Mouse (Mus musculus): ENCODE data around the gene Speer4f2. TPM values are rescaled to one million over a fixed set of nuclear protein-coding genes. Genes with fewer than 3 reads are reported as not detected.
A peak's percentile ranks its signal among the peaks of the same experiment; 100 is the strongest.

Speer4f2 gene
- polyA plus RNA-seq, 1 experiment from 2014 or later, result not detected

DNA sequence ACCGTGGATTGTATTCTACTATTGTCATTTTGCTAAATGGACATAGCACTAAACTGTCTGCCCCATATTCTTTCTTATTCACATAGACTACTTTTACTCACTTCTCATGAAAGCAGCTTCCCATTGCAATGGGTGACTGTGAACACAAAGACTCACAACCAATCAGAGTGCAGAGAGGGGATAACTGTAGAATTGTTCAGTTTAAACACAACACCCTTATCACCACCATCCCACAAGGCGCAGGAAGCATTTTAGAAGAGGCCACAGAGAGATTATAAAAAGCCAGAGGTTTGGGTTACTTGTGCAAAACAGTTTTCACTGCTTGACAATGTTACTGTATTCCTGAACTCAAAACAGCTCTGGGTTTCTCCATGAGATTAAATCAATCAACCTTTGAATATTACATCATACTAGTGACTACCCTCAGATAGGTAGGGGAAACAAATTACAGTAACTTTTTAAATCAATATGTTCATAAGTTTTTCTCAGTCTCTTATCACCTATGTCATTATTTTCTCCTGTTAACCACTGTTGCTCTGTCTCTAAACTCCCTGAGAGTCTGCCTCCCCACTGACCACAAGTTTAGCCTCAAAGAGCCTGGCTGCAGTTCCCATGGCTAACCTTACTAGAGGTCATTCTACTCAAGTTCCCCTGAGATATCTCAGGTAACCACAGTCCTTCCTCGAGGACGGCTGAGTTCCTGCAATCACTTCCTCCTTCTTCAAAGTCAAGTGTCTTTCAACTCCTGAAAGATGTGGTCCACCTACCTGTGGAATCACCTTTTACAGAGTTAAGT is 29.5 kb downstream of the Speer4f2 start:
- Histone ChIP-seq H3K4me3 (ENCODE audit: low read length) (no peak overlapping the region), H3K27ac (ENCODE audit: low read depth, low read length) (no peak overlapping the region)

DNA sequence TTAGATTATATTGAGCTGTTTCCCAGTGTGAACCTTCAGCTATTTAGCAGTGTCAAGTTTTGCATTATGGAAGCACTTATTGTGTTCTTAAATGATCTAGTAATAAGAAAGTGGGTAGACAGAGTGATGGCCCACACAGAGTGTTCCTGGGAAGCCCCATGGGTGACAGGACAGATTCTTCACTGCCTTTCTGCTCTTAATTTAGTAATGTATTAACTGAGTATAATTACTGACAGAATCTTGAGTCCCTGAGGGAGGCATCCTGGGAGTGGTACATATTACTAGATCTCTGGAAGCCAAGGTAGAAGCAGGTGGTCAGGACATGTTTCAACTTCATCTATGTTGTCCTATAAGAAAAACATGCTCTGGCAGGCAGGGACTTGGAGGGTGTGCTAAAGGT is 30.6 kb downstream of the Speer4f2 start:
- no peak overlapping the region for H3K9ac ChIP-seq (ENCODE audit: low read depth, low read length)
- ATAC-seq (ENCODE audit: low FRiP score, low TSS enrichment), result peak; percentile 60; the same call in 1 of the 2 replicates
- H3K27ac ChIP-seq (ENCODE audit: low read depth, low read length), result no peak overlapping the region
- no peaks in the 10 kb centered on the region for H3K9me3 ChIP-seq (ENCODE audit: control insufficient read depth, low read length)
- no peak overlapping the region for H3K4me2 ChIP-seq (replicated peaks; ENCODE audit: low read depth, low read length)
- H3K27me3 ChIP-seq (ENCODE audit: control insufficient read depth, insufficient read depth, low read length), result no peaks in the 10 kb centered on the region
- no peak overlapping the region for H3K4me3 ChIP-seq (ENCODE audit: low read length)
- no peaks in the 10 kb centered on the region for H3K36me3 ChIP-seq (ENCODE audit: control insufficient read depth, insufficient read depth, low read length)
- H3K4me1 ChIP-seq (ENCODE audit: control insufficient read depth, insufficient read depth, low read length), result no peaks in the 10 kb centered on the region

More for the DNA sequence above, 29.5 kb downstream of the Speer4f2 start:
- Histone ChIP-seq H3K9ac (ENCODE audit: low read depth, low read length) (no peak overlapping the region), H3K4me1 (ENCODE audit: control insufficient read depth, insufficient read depth, low read length) (no peaks in the 10 kb centered on the region), H3K4me2 (replicated peaks; ENCODE audit: low read depth, low read length) (no peak overlapping the region), H3K27me3 (ENCODE audit: control insufficient read depth, insufficient read depth, low read length) (no peaks in the 10 kb centered on the region), H3K9me3 (ENCODE audit: control insufficient read depth, low read length) (no peaks in the 10 kb centered on the region), H3K36me3 (ENCODE audit: control insufficient read depth, insufficient read depth, low read length) (no peaks in the 10 kb centered on the region)
- 63% methylated on average over 4 of the region's 4 CpGs for WGBS
- ATAC-seq (ENCODE audit: low FRiP score, low TSS enrichment), result no peak

DNA sequence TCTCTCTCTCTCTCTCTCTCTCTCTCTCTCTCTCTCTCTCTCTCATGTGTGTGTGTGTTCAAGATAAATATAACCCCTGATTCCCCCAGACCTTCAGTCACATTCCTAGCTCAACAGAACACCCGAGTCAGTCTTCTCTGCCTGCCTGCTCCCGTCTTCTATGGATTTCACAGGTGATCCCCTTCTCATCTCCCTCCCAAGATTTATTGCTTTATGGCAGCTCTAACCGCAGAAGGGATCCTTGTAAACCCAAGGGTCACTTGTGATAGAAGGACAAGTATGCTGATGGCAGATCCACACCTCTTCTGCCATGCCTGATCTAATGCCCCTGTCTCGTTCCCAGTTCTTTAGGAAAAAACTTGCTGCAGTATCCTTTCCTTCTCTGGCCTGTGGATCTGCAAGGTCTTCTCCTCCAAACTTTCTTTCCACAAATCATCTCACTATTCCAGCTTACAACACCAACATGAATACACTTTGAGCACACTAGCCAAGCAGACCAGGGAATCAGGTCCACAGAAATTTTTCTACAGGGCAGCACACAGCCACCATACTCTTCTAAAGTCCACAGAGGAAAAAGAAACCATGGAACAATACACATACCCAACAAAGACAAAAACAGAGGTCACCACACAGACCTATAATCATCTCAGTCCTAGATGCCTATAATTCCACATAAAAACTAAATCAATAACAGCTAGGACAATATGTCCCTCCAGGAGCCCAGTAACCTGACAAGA is 36.1 kb downstream of the Speer4f2 start:
- Histone ChIP-seq H3K27me3 (ENCODE audit: control insufficient read depth, insufficient read depth, low read length) (no peaks in the 10 kb centered on the region), H3K4me1 (ENCODE audit: control insufficient read depth, insufficient read depth, low read length) (no peaks in the 10 kb centered on the region), H3K27ac (ENCODE audit: low read depth, low read length) (no peak overlapping the region), H3K4me2 (replicated peaks; ENCODE audit: low read depth, low read length) (no peak overlapping the region), H3K4me3 (ENCODE audit: low read length) (no peak overlapping the region), H3K9me3 (ENCODE audit: control insufficient read depth, low read length) (0 out of 2 replicates have a peak, but pooled peaks cover 5% of the 10 kb centered on the region), H3K9ac (ENCODE audit: low read depth, low read length) (no peak overlapping the region), H3K36me3 (ENCODE audit: control insufficient read depth, insufficient read depth, low read length) (no peaks in the 10 kb centered on the region)
- ATAC-seq (ENCODE audit: low FRiP score, low TSS enrichment), result no peak
- 19% methylated on average over 4 of the region's 4 CpGs for WGBS

DNA sequence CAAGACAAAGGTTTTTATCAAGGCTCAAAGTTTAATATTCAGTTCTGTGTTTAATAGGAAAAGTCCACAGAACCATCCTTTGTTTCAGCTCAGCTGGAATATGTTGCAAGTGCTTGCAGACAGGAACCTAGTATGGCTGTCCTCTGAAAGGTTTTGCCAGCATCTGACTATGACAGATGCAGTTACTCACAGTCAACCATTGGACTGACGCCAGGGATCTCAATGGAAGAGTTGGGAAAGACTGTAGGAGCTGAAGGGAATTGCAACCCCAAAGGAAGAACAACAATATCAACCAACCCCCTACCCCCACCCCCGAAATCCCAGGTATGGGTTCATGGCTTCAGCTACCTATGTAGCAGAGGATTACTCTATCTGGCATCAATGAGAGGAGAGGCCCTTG is 44.2 kb downstream of the Speer4f2 start:
- no peak overlapping the region for H3K9ac ChIP-seq (ENCODE audit: low read depth, low read length)
- no peaks in the 10 kb centered on the region for H3K27me3 ChIP-seq (ENCODE audit: control insufficient read depth, insufficient read depth, low read length)
- no peak overlapping the region for H3K27ac ChIP-seq (ENCODE audit: low read depth, low read length)
- ATAC-seq (ENCODE audit: low FRiP score, low TSS enrichment), result peak; percentile 8; the same call in 1 of the 2 replicates
- no peak overlapping the region for H3K4me3 ChIP-seq (ENCODE audit: low read length)
- H3K4me1 ChIP-seq (ENCODE audit: control insufficient read depth, insufficient read depth, low read length), result 0 out of 2 replicates have a peak, but pooled peaks cover 2% of the 10 kb centered on the region
- no peaks in the 10 kb centered on the region for H3K36me3 ChIP-seq (ENCODE audit: control insufficient read depth, insufficient read depth, low read length)
- no peak overlapping the region for H3K4me2 ChIP-seq (replicated peaks; ENCODE audit: low read depth, low read length)
- H3K9me3 ChIP-seq (ENCODE audit: control insufficient read depth, low read length), result no peaks in the 10 kb centered on the region
- 83% methylated on average over 2 of the region's 2 CpGs for WGBS

DNA sequence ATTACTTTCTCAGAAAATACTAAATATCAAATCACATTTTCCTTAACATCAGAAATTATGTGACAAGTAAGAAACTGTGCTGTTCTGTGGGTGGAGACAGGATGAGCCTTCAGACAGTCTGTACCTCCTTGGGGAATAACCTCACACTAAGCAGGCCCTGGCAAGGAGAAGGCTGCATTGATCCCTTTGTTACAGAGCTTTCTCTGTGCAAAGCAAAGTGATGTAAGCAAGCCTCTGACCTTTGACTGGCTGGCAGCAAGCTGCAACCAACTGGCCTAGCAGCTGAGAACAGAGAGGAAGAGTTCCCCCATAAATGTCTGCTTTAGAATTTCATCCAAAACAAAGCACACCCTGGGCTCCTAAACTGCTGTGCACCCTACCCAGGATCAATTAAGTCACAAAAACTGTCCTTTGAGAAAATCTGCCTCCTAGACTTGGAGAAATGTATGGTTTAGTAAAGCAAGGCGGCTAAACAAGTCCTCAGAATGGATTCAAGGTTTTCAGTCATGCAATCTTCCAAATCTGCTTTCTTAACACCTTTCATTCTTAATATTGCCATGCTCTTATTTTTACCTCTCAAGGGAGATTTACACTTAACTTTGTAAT is 46.3 kb downstream of the Speer4f2 start:
- Histone ChIP-seq H3K36me3 (ENCODE audit: control insufficient read depth, insufficient read depth, low read length) (no peaks in the 10 kb centered on the region), H3K9ac (ENCODE audit: low read depth, low read length) (no peak overlapping the region), H3K4me1 (ENCODE audit: control insufficient read depth, insufficient read depth, low read length) (0 out of 2 replicates have a peak, but pooled peaks cover 2% of the 10 kb centered on the region), H3K4me2 (replicated peaks; ENCODE audit: low read depth, low read length) (no peak overlapping the region), H3K9me3 (ENCODE audit: control insufficient read depth, low read length) (no peaks in the 10 kb centered on the region), H3K27ac (ENCODE audit: low read depth, low read length) (no peak overlapping the region), H3K27me3 (ENCODE audit: control insufficient read depth, insufficient read depth, low read length) (no peaks in the 10 kb centered on the region), H3K4me3 (ENCODE audit: low read length) (no peak overlapping the region)
- no peak for ATAC-seq (ENCODE audit: low FRiP score, low TSS enrichment)
- 81% methylated on average over 1 of the region's 1 CpGs for WGBS

DNA sequence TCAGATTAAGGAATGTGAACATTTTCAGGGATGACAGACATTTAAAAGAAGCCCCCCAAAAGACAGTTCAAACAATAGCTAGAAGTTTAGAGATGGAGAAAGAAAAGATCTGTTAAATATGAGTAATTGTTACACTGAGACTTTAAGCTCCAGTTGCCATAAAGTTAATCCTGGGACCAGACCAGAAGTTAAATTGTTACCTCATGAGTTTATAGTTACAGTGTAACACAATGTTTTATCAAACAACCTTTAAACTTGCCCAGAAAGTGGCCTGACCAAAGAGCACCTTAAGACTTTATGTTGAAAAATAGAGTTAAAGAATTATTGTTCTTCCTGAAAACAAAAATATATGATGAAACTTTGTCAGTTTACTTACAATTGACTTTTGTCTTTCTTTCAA is 46.9 kb downstream of the Speer4f2 start:
- H3K27ac ChIP-seq (ENCODE audit: low read depth, low read length), result no peak overlapping the region
- H3K9me3 ChIP-seq (ENCODE audit: control insufficient read depth, low read length), result no peaks in the 10 kb centered on the region
- H3K27me3 ChIP-seq (ENCODE audit: control insufficient read depth, insufficient read depth, low read length), result no peaks in the 10 kb centered on the region
- H3K4me2 ChIP-seq (replicated peaks; ENCODE audit: low read depth, low read length), result no peak overlapping the region
- no peaks in the 10 kb centered on the region for H3K36me3 ChIP-seq (ENCODE audit: control insufficient read depth, insufficient read depth, low read length)
- H3K9ac ChIP-seq (ENCODE audit: low read depth, low read length), result no peak overlapping the region
- no peak for ATAC-seq (ENCODE audit: low FRiP score, low TSS enrichment)
- H3K4me1 ChIP-seq (ENCODE audit: control insufficient read depth, insufficient read depth, low read length), result 0 out of 2 replicates have a peak, but pooled peaks cover 2% of the 10 kb centered on the region
- H3K4me3 ChIP-seq (ENCODE audit: low read length), result no peak overlapping the region

DNA sequence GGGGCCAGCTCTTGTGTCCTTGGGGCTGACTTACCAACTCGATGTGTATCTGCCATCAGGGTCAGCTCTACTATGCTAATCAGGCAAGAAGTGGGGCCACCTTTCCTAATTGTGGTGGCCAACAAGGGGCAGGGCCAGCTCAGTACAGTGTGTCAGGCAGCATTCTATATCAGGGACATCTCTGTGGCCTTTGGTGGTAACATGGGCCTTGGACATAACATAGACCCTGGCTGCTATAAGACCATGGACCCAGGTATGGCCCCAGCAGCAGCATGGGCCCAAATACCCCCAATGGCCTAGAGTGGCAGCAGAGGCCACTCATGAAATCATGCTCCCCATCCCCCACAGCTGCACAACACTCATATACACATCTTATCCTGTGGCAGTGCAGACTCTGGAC is 49.2 kb downstream of the Speer4f2 start:
- WGBS, result 74% methylated on average over 1 of the region's 1 CpGs
- Histone ChIP-seq H3K27me3 (ENCODE audit: control insufficient read depth, insufficient read depth, low read length) (no peaks in the 10 kb centered on the region), H3K9me3 (ENCODE audit: control insufficient read depth, low read length) (no peaks in the 10 kb centered on the region), H3K36me3 (ENCODE audit: control insufficient read depth, insufficient read depth, low read length) (no peaks in the 10 kb centered on the region), H3K9ac (ENCODE audit: low read depth, low read length) (no peak overlapping the region), H3K4me2 (replicated peaks; ENCODE audit: low read depth, low read length) (no peak overlapping the region), H3K4me3 (ENCODE audit: low read length) (no peak overlapping the region), H3K4me1 (ENCODE audit: control insufficient read depth, insufficient read depth, low read length) (no peaks in the 10 kb centered on the region), H3K27ac (ENCODE audit: low read depth, low read length) (no peak overlapping the region)
- no peak for ATAC-seq (ENCODE audit: low FRiP score, low TSS enrichment)

DNA sequence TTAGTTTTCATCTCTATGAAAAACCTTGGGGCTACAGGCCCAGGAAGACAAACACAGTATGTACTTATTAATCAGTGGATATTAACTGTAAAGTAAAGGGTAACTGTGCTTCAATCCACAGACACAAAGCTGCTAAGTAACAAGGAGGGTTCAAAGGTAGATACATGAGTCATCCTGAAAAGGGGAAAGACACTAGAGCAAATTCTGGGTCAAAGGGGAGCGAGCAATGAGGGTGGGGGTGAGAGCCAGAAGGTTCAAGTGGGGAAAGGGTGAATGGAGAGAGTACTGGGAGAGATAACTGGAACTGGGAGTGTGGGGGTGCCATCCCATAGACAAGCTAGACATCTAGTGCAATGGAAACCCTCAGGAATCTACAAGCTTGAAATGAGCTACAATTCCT is 54.0 kb downstream of the Speer4f2 start:
- no peak overlapping the region for H3K4me3 ChIP-seq (ENCODE audit: low read length)
- ATAC-seq (ENCODE audit: low FRiP score, low TSS enrichment), result no peak
- no peak overlapping the region for H3K9ac ChIP-seq (ENCODE audit: low read depth, low read length)
- no peak overlapping the region for H3K27ac ChIP-seq (ENCODE audit: low read depth, low read length)
- no peaks in the 10 kb centered on the region for H3K4me1 ChIP-seq (ENCODE audit: control insufficient read depth, insufficient read depth, low read length)
- 85% methylated on average over 1 of the region's 1 CpGs for WGBS
- no peaks in the 10 kb centered on the region for H3K27me3 ChIP-seq (ENCODE audit: control insufficient read depth, insufficient read depth, low read length)
- H3K4me2 ChIP-seq (replicated peaks; ENCODE audit: low read depth, low read length), result no peak overlapping the region
- H3K36me3 ChIP-seq (ENCODE audit: control insufficient read depth, insufficient read depth, low read length), result no peaks in the 10 kb centered on the region
- H3K9me3 ChIP-seq (ENCODE audit: control insufficient read depth, low read length), result no peaks in the 10 kb centered on the region

Data from kidney, embryonic 14.5 days (tissue).